18 mouse cellular contexts compared by ENCODE assay signal in the genomic region with DNA sequence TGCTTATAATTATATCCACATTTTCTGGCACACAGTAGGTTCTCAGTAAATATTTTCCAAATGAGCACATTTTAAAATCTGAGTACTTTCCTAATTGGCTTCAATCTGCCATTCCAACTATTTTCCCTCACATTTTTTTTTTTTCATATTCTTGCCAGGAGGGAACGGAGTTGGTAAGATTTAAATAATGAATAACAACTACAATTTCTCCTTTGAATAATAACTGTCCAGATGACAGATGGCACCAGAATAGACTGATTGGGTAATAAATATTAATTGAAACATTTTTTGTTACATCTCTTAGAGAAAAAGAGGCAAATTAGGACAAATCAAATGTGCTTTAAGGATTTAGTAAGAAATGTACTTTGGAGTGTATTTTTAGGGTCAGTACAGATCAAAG.
"Had no signal": no experiment of that assay in that cellular context is flagged by ENCODE, and none has a peak within 500 bp of the region (broad histone marks: within the 10 kb centered on the region; RNA-seq: fewer than 3 reads in every experiment).

No protein-coding gene starts in this region.

- H3K27me3 ChIP-seq: kidney, embryonic 15.5 days; limb, embryonic 13.5 days; liver, embryonic 12.5 days; liver, embryonic 15.5 days; lung, embryonic 15.5 days; megakaryocyte, embryonic 14.5 days had no signal

- H3K36me3 ChIP-seq: kidney, embryonic 15.5 days; limb, embryonic 10.5 days; limb, embryonic 13.5 days; liver, embryonic 12.5 days; liver, embryonic 15.5 days; lung, embryonic 15.5 days; midbrain, embryonic 10.5 days had no signal

- H3K27ac ChIP-seq: kidney, embryonic 15.5 days; limb, embryonic 10.5 days; limb, embryonic 13.5 days; liver, embryonic 12.5 days; liver, embryonic 15.5 days; midbrain, embryonic 10.5 days; stomach, postnatal 0 days had no signal

- H3K4me1 ChIP-seq: limb, embryonic 10.5 days; limb, embryonic 13.5 days had no signal

- DNase-seq: kidney, postnatal 10 days; kidney, postnatal 36 days; liver; lung, adult 18-20 months; lung, postnatal 10 days; lung, postnatal 36 days; thymus, adult 2 months; thymus, postnatal 14 days; thymus, postnatal 4 days had no signal

- ATAC-seq: liver, embryonic 12.5 days had no signal

- H3K9ac ChIP-seq: kidney, embryonic 15.5 days; limb, embryonic 13.5 days; liver, embryonic 12.5 days; liver, embryonic 15.5 days; lung, embryonic 15.5 days had no signal

- H3K9me3 ChIP-seq: kidney, embryonic 15.5 days; limb, embryonic 10.5 days; limb, embryonic 13.5 days; liver, embryonic 12.5 days; liver, embryonic 15.5 days; lung, embryonic 15.5 days; megakaryocyte, embryonic 14.5 days; midbrain, embryonic 10.5 days had no signal

- H3K4me3 ChIP-seq: kidney, embryonic 15.5 days; limb, embryonic 10.5 days; limb, embryonic 13.5 days; liver, embryonic 12.5 days; liver, embryonic 15.5 days; lung, embryonic 15.5 days; megakaryocyte, embryonic 14.5 days; midbrain, embryonic 10.5 days had no signal

- H3K4me2 ChIP-seq: kidney, embryonic 15.5 days; limb, embryonic 13.5 days; liver, embryonic 12.5 days; liver, embryonic 15.5 days; lung, embryonic 15.5 days had no signal
